Mouse (Mus musculus) C2C12 (cell line): Measurements from ENCODE around the gene Gpank1.

Experiments used
- CEBPB ChIP-seq: IDR thresholded peaks from one replicate; pipeline ENCODE4 v1.6.1; 2011; ENCODE audit warnings: low read depth, mild to moderate bottlenecking, control low read depth, moderate library complexity
- CTCF ChIP-seq: IDR thresholded peaks from one replicate; pipeline ENCODE4 v1.5.1; 2011; ENCODE audit not compliant: control insufficient read depth, insufficient read depth, insufficient read length
- MYOD1 ChIP-seq: IDR thresholded peaks from one replicate; pipeline ENCODE4 v1.6.1; 2011; ENCODE audit warnings: low read depth; ENCODE audit not compliant: control insufficient read depth, insufficient read length
- MYOG ChIP-seq: IDR thresholded peaks from one replicate; pipeline ENCODE4 v1.6.1; 2011; ENCODE audit not compliant: control insufficient read depth, insufficient read length; ENCODE audit errors: extremely low read depth
- USF1 ChIP-seq: IDR thresholded peaks from one replicate; pipeline ENCODE4 v1.6.1; 2011; ENCODE audit warnings: low read depth, mild to moderate bottlenecking, control low read depth, moderate library complexity

- no peak for TF ChIP-seq CTCF
- TF ChIP-seq MYOG: no peak
- no peak for TF ChIP-seq USF1
- TF ChIP-seq MYOD1: no peak
- no peak for TF ChIP-seq CEBPB
These were observed 41.0 kb upstream of the Gpank1 start for GRCm38 (mm10) chr17:35080248-35080647.
